22 mouse cellular contexts compared by ENCODE assay signal in the genomic region with DNA sequence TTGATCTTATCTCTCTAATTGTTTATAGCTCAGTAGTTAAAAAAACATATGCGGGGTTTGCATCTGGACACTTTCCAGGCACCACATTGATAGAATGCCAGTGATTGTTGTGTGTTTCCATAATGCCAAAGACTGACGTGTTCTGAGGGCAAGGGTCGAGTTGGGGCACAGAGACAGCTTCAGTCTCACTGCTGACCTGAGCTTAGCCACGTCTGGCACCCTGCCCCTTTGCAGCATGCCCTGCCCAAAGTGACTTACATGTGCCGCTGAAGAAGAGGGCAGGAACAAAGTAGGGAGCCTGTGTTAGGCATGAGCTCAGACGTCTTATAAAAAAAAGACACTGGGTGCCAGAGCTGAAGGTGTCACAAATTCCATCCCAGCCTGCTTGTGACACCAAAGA. TPM values are rescaled to one million over a fixed set of nuclear protein-coding genes. Genes with fewer than 3 reads are reported as not detected.
A peak's percentile ranks its signal among the peaks of the same experiment; 100 is the strongest.
DNase-seq lines count a peak whose midpoint lies in the region; ATAC-seq and TF ChIP-seq lines count a peak whose summit lies in the region.
"Had no signal": no experiment of that assay in that cellular context is flagged by ENCODE, and none has a peak within 500 bp of the region (broad histone marks: within the 10 kb centered on the region; RNA-seq: fewer than 3 reads in every experiment).

No protein-coding gene starts in this region.

- H3K27ac ChIP-seq in kidney, embryonic 15.5 days: no peak overlapping the region
- no peak overlapping the region for H3K27ac ChIP-seq in lung, postnatal 0 days (ENCODE audit: low read length)
- H3K27ac ChIP-seq: forebrain, embryonic 12.5 days; heart, embryonic 15.5 days; hindbrain, embryonic 13.5 days; limb, embryonic 15.5 days had no signal

- 58% methylated on average over 6 of the region's 6 CpGs for WGBS in kidney, embryonic 15.5 days
- 26% methylated on average over 6 of the region's 6 CpGs for WGBS in lung, postnatal 0 days

- H3K4me3 ChIP-seq in kidney, embryonic 15.5 days (replicated peaks): no peak overlapping the region
- H3K4me3 ChIP-seq in lung, postnatal 0 days (ENCODE audit: low read depth, low read length): no peak overlapping the region
- H3K4me3 ChIP-seq: forebrain, embryonic 12.5 days; heart, embryonic 15.5 days; hindbrain, embryonic 13.5 days; limb, embryonic 15.5 days had no signal

- DNase-seq in kidney, adult 11 months: peak; percentile 30
- DNase-seq in MN1 (ENCODE audit: low spot score) (peak; percentile 8), NIH3T3 (ENCODE audit: low read depth) (peak; percentile 53)
- peak; percentile 60 for DNase-seq in lung, postnatal 0 days (ENCODE audit: low spot score)
- DNase-seq in neural tube, embryonic 10.5 days (ENCODE audit: extremely low spot score, low spot score): no peak
- no peak for DNase-seq in layer of hippocampus, adult 11-12 months (ENCODE audit: low spot score)
- DNase-seq in right cerebral cortex, postnatal 4 days: no peak
- DNase-seq: cerebellum, adult 8-10 months; right cerebral cortex, postnatal 25 days had no signal

- peak; percentile 16; the same call in 1 of the 2 replicates for TF ChIP-seq EP300 in lung, postnatal 0 days (IDR thresholded peaks at IDR 0.05)

- H3K27me3 ChIP-seq in kidney, embryonic 15.5 days: no peaks in the 10 kb centered on the region
- H3K27me3 ChIP-seq in lung, postnatal 0 days (replicated peaks; ENCODE audit: insufficient read depth, low read length): no peaks in the 10 kb centered on the region
- H3K27me3 ChIP-seq: forebrain, embryonic 12.5 days; heart, embryonic 15.5 days; hindbrain, embryonic 13.5 days; limb, embryonic 15.5 days had no signal

- H3K4me1 ChIP-seq in kidney, embryonic 15.5 days: no peaks in the 10 kb centered on the region
- H3K4me1 ChIP-seq in lung, postnatal 0 days (ENCODE audit: insufficient read depth, low read depth, low read length): no peaks in the 10 kb centered on the region
- H3K4me1 ChIP-seq: forebrain, embryonic 12.5 days; hindbrain, embryonic 13.5 days had no signal

- no peaks in the 10 kb centered on the region for H3K9me3 ChIP-seq in kidney, embryonic 15.5 days (replicated peaks)
- H3K9me3 ChIP-seq in lung, postnatal 0 days (ENCODE audit: low read length): no peaks in the 10 kb centered on the region
- H3K9me3 ChIP-seq: forebrain, embryonic 12.5 days; heart, embryonic 15.5 days; hindbrain, embryonic 13.5 days; limb, embryonic 15.5 days had no signal

- no peak for TF ChIP-seq CTCF in lung, postnatal 0 days (IDR thresholded peaks at IDR 0.05)

- no peaks in the 10 kb centered on the region for H3K36me3 ChIP-seq in kidney, embryonic 15.5 days
- H3K36me3 ChIP-seq in lung, postnatal 0 days (ENCODE audit: insufficient read depth, low read length): no peaks in the 10 kb centered on the region
- H3K36me3 ChIP-seq: forebrain, embryonic 12.5 days; heart, embryonic 15.5 days; hindbrain, embryonic 13.5 days; limb, embryonic 15.5 days had no signal

- ATAC-seq in kidney, embryonic 15.5 days (replicated peaks; ENCODE audit: low FRiP score): no peak
- peak; percentile 50 for ATAC-seq in lung, postnatal 0 days
- ATAC-seq: inflammation-experienced regulatory T-cells, adult 6 months; midbrain, embryonic 16.5 days had no signal

- H3K4me2 ChIP-seq in kidney, embryonic 15.5 days: no peak overlapping the region
- no peak overlapping the region for H3K4me2 ChIP-seq in lung, postnatal 0 days (replicated peaks; ENCODE audit: low read depth, low read length)
- H3K4me2 ChIP-seq: forebrain, embryonic 12.5 days; heart, embryonic 15.5 days; hindbrain, embryonic 13.5 days; limb, embryonic 15.5 days had no signal

- no peak overlapping the region for H3K9ac ChIP-seq in kidney, embryonic 15.5 days
- no peak overlapping the region for H3K9ac ChIP-seq in lung, postnatal 0 days (replicated peaks; ENCODE audit: low read depth)
- H3K9ac ChIP-seq: forebrain, embryonic 12.5 days; heart, embryonic 15.5 days; hindbrain, embryonic 13.5 days; limb, embryonic 15.5 days had no signal

RNA-seq across cellular contexts. Expression of gene Tuba3b, which starts 14.7 kb away (rescaled TPM):
- not detected in 2 replicates for polyA plus RNA-seq in kidney, embryonic 15.5 days (2015; fragmentation: Nextera tagmentation; extraction: Ambion mirVana)
- not detected in 2 replicates for polyA plus RNA-seq in lung, postnatal 0 days (2015; fragmentation: Nextera tagmentation; extraction: Ambion mirVana)
- polyA plus RNA-seq: cortical plate, adult 2 months; embryonic facial prominence, embryonic 11.5 days; forebrain, embryonic 12.5 days; frontal cortex, adult 2 months; hindbrain, embryonic 13.5 days; inflammation-experienced regulatory T-cells, adult 6 months; limb, embryonic 15.5 days; liver, embryonic 16.5 days; midbrain, embryonic 16.5 days; stomach, embryonic 16.5 days; urinary bladder, adult 2 months had no signal

RNA-seq across cellular contexts. Expression of gene Lmntd1, which starts 16.1 kb away (rescaled TPM):
- 1.8 and 2.4 TPM in 2 replicates for polyA plus RNA-seq in kidney, embryonic 15.5 days (2015; fragmentation: Nextera tagmentation; extraction: Ambion mirVana)
- polyA plus RNA-seq in lung, postnatal 0 days (2015; fragmentation: Nextera tagmentation; extraction: Ambion mirVana): 0.74 and 0.81 TPM in 2 replicates
- polyA plus RNA-seq: inflammation-experienced regulatory T-cells, adult 6 months; liver, embryonic 16.5 days had no signal

Comparison
In these comparisons a context has a peak if more than half of its experiments do, and no peak if none do; other contexts are left out.
1. DNase-seq: peak in kidney, adult 11 months (single experiment), MN1 (single experiment), NIH3T3 (single experiment) and lung, postnatal 0 days (single experiment); none in neural tube, embryonic 10.5 days (single experiment), layer of hippocampus, adult 11-12 months (single experiment) and right cerebral cortex, postnatal 4 days (single experiment).